Mouse (Mus musculus): ENCODE data around the gene Psmb3. TPM values are rescaled to one million over a fixed set of nuclear protein-coding genes. Genes with fewer than 3 reads are reported as not detected.
"Not testable (repeated sequence)": the region's sequence is repeated elsewhere in the genome, so short reads cannot be mapped to it uniquely, and the experiment has no call there.

Psmb3 gene
- 496 and 514 TPM in 2 replicates for polyA plus RNA-seq (2014; fragmentation: Nextera tagmentation; extraction: Ambion mirVana)

- ATAC-seq (ENCODE audit: insufficient read depth) (peak; percentile 88), DNase-seq (peak; percentile 100)
- peak within 1 kb of the TSS; percentile 93 for H3K4me3 ChIP-seq (ENCODE audit: low read depth, low read length)
- H3K4me1 ChIP-seq (ENCODE audit: insufficient read depth): peaks cover 13% of the 10 kb centered on the region
- H3K9ac ChIP-seq: peak within 1 kb of the TSS; percentile 70
- H3K36me3 ChIP-seq (ENCODE audit: insufficient read depth): peaks cover 37% of the 10 kb centered on the region
- TF ChIP-seq CTCF (IDR thresholded peaks at IDR 0.05; ENCODE audit: low read depth): no peak
- peak within 1 kb of the TSS; percentile 84 for H3K4me2 ChIP-seq
- H3K27ac ChIP-seq (ENCODE audit: low read depth): peak within 1 kb of the TSS; percentile 82
- no peaks in the 10 kb centered on the region for H3K27me3 ChIP-seq (ENCODE audit: insufficient read depth, low read length)
- H3K9me3 ChIP-seq (ENCODE audit: low read depth, low read length): no peaks in the 10 kb centered on the region
- WGBS: under 1% methylated on average over 35 of the region's 35 CpGs
Measured at GRCm38 (mm10) chr11:97703039-97703826, at the start of gene Psmb3. Gene Psmb3 (plus strand): TSS chr11:97703399.

DNA sequence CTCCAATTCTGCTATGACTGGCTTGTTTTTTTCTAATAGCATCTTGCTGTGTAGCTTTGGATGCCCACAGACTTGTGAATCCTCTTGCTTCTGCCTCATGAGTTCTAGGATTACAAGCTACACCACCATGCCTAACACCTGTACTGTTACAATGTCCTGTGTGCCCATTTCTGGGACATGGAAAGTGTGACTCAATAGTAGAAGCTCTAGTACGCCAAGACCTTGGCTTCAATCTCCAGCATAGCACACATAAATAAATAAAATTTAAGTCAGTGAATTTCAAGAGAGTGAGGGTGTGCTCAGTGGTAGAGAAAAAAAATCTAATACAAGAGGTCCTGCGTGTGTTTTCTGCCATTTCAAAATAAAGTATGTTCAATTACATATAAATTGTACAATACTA is 49.0 kb upstream of the Psmb3 start:
- ATAC-seq (ENCODE audit: insufficient read depth) (no peak), DNase-seq (no peak)
- no peak overlapping the region for H3K4me3 ChIP-seq (ENCODE audit: low read depth, low read length)
- peaks cover 3% of the 10 kb centered on the region for H3K4me1 ChIP-seq (ENCODE audit: insufficient read depth)
- 86% methylated on average over 2 of the region's 2 CpGs for WGBS
- H3K27me3 ChIP-seq (ENCODE audit: insufficient read depth, low read length): no peaks in the 10 kb centered on the region
- H3K9ac ChIP-seq: no peak overlapping the region
- no peaks in the 10 kb centered on the region for H3K9me3 ChIP-seq (ENCODE audit: low read depth, low read length)
- H3K27ac ChIP-seq (ENCODE audit: low read depth): no peak overlapping the region
- H3K4me2 ChIP-seq: no peak overlapping the region
- H3K36me3 ChIP-seq (ENCODE audit: insufficient read depth): no peaks in the 10 kb centered on the region
- no peak for TF ChIP-seq CTCF (IDR thresholded peaks at IDR 0.05; ENCODE audit: low read depth)

GRCm38 (mm10) chr11:97656269-97656971 is 46.8 kb upstream of the Psmb3 start:
- Histone ChIP-seq H3K9ac (no peak overlapping the region), H3K27ac (ENCODE audit: low read depth) (no peak overlapping the region), H3K9me3 (ENCODE audit: low read depth, low read length) (no peaks in the 10 kb centered on the region), H3K4me2 (no peak overlapping the region), H3K4me3 (ENCODE audit: low read depth, low read length) (no peak overlapping the region), H3K27me3 (ENCODE audit: insufficient read depth, low read length) (peaks cover 6% of the 10 kb centered on the region), H3K36me3 (ENCODE audit: insufficient read depth) (no peaks in the 10 kb centered on the region), H3K4me1 (ENCODE audit: insufficient read depth) (peaks cover 15% of the 10 kb centered on the region)
- ATAC-seq (ENCODE audit: insufficient read depth) (no peak), DNase-seq (no peak)
- TF ChIP-seq CTCF (IDR thresholded peaks at IDR 0.05; ENCODE audit: low read depth): no peak
- 66% methylated on average over 14 of the region's 14 CpGs for WGBS

DNA sequence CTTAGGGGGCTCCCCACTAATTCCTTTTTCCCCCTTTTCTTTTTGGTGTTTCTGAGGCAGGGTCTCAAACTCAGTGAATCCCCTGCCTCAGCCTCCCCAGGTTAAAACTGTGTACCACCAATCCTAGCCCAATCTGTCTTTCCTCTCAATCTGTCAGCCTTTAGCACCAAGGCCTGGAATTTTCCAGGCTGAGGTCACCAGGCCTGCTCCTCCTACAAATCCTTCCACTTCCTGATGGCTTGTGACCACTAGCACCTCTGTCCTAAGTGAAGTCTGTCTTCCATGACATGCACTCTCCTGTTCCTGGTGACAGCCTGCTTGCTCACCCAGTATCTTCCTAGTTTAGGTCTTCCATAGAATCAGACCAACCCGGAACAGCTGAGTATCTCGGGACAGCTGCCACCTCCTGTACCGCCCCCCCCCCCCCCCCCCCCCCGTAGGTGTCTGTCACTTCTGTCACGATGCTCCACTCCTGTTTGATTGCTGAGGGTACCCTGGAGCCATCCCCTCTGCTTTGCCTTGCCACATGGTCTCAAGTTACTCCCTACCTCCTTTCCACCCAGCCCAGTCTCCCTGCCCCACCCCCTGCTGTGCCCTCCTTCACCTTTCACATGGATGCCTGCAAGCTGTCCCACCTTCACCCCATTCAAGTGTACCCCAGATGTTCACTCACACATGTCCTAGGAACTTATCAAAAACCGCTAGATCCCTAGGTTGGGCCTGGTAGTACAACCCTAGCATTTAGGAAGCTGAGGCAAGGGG is 45.8 kb upstream of the Psmb3 start:
- peaks cover 15% of the 10 kb centered on the region for H3K27me3 ChIP-seq (ENCODE audit: insufficient read depth, low read length)
- H3K36me3 ChIP-seq (ENCODE audit: insufficient read depth): no peaks in the 10 kb centered on the region
- no peak overlapping the region for H3K27ac ChIP-seq (ENCODE audit: low read depth)
- no peak for ATAC-seq (ENCODE audit: insufficient read depth)
- 30% methylated on average over 5 of the region's 6 CpGs for WGBS
- peaks cover 22% of the 10 kb centered on the region for H3K4me1 ChIP-seq (ENCODE audit: insufficient read depth)
- H3K9ac ChIP-seq: no peak overlapping the region
- H3K4me3 ChIP-seq (ENCODE audit: low read depth, low read length): no peak overlapping the region
- TF ChIP-seq CTCF (IDR thresholded peaks at IDR 0.05; ENCODE audit: low read depth): no peak
- DNase-seq: no peak
- H3K9me3 ChIP-seq (ENCODE audit: low read depth, low read length): no peaks in the 10 kb centered on the region
- H3K4me2 ChIP-seq: no peak overlapping the region

GRCm38 (mm10) chr11:97657967-97658366 is 45.2 kb upstream of the Psmb3 start:
- H3K9me3 ChIP-seq (ENCODE audit: low read depth, low read length); H3K27ac ChIP-seq (ENCODE audit: low read depth); H3K9ac ChIP-seq; H3K4me3 ChIP-seq (ENCODE audit: low read depth, low read length); H3K4me2 ChIP-seq; H3K36me3 ChIP-seq (ENCODE audit: insufficient read depth); DNase-seq; ATAC-seq (ENCODE audit: insufficient read depth): not testable (repeated sequence)
- WGBS: 89% methylated on average over 6 of the region's 6 CpGs
- H3K27me3 ChIP-seq (ENCODE audit: insufficient read depth, low read length): peaks cover 17% of the 10 kb centered on the region
- peaks cover 22% of the 10 kb centered on the region for H3K4me1 ChIP-seq (ENCODE audit: insufficient read depth)

- TF ChIP-seq CTCF (IDR thresholded peaks at IDR 0.05; ENCODE audit: low read depth): no peak
- H3K27me3 ChIP-seq (ENCODE audit: insufficient read depth, low read length): peaks cover 17% of the 10 kb centered on the region
- peaks cover 22% of the 10 kb centered on the region for H3K4me1 ChIP-seq (ENCODE audit: insufficient read depth)
- no peaks in the 10 kb centered on the region for H3K9me3 ChIP-seq (ENCODE audit: low read depth, low read length)
- H3K36me3 ChIP-seq (ENCODE audit: insufficient read depth): no peaks in the 10 kb centered on the region
- DNase-seq (no peak), ATAC-seq (ENCODE audit: insufficient read depth) (no peak)
- 44% methylated on average over 11 of the region's 11 CpGs for WGBS
- no peak overlapping the region for H3K4me3 ChIP-seq (ENCODE audit: low read depth, low read length)
- peak overlapping the region; percentile 89 for H3K9ac ChIP-seq
- H3K4me2 ChIP-seq: peak overlapping the region; percentile 89
- no peak overlapping the region for H3K27ac ChIP-seq (ENCODE audit: low read depth)
Measured at GRCm38 (mm10) chr11:97658751-97659266, 44.4 kb upstream of the Psmb3 start.
